ENCODE assay signal across 9 mouse cellular contexts in genomic region chr14:84438066-84438770, GRCm38 (mm10). TPM values are rescaled to one million over a fixed set of nuclear protein-coding genes. Genes with fewer than 3 reads are reported as not detected.
DNase-seq lines count a peak whose midpoint lies in the region; ATAC-seq and TF ChIP-seq lines count a peak whose summit lies in the region.
"Had no signal": no experiment of that assay in that cellular context is flagged by ENCODE, and none has a peak within 500 bp of the region (broad histone marks: within the 10 kb centered on the region; RNA-seq: fewer than 3 reads in every experiment).

No protein-coding gene starts in this region.

- ATAC-seq in midbrain, embryonic 15.5 days (replicated peaks): peak; percentile 75
- no peak for ATAC-seq in heart, embryonic 11.5 days (replicated peaks; ENCODE audit: insufficient number of reproducible peaks, low FRiP score, low TSS enrichment)

- 24% methylated on average over 11 of the region's 11 CpGs for WGBS in midbrain, embryonic 15.5 days
- WGBS in heart, embryonic 11.5 days (ENCODE audit: insufficient replicate concordance): 28% methylated on average over 11 of the region's 11 CpGs

- peak in 1 of 2 experiments; percentile 65 for DNase-seq in layer of hippocampus, adult 2 months (ENCODE audit: low spot score in 2 of 2)
- no peak for DNase-seq in layer of hippocampus, adult 9-11 months
- DNase-seq in ES-CJ7 (ENCODE audit: low read depth, low spot score) (peak; percentile 54), R1 (ENCODE audit: low read depth, low spot score) (peak; percentile 39)
- peak; percentile 50 for DNase-seq in forelimb bud, embryonic 11.5 days (ENCODE audit: low read depth, low spot score)
- DNase-seq in thymus, postnatal 4 days: no peak

- no peaks in the 10 kb centered on the region for H3K9me3 ChIP-seq in midbrain, embryonic 15.5 days
- H3K9me3 ChIP-seq in heart, embryonic 11.5 days (replicated peaks; ENCODE audit: control insufficient read depth, low read length): no peaks in the 10 kb centered on the region
- H3K9me3 ChIP-seq: megakaryocyte, embryonic 14.5 days had no signal

- H3K4me3 ChIP-seq in layer of hippocampus, adult 2 months: no peak overlapping the region
- no peak overlapping the region for H3K4me3 ChIP-seq in midbrain, embryonic 15.5 days
- no peak overlapping the region for H3K4me3 ChIP-seq in heart, embryonic 11.5 days (ENCODE audit: low read depth, low read length)
- H3K4me3 ChIP-seq: megakaryocyte, embryonic 14.5 days had no signal

- H3K4me1 ChIP-seq in midbrain, embryonic 15.5 days: no peaks in the 10 kb centered on the region
- H3K4me1 ChIP-seq in heart, embryonic 11.5 days (ENCODE audit: control insufficient read depth, insufficient read depth, low read length): no peaks in the 10 kb centered on the region

- no peak overlapping the region for H3K4me2 ChIP-seq in midbrain, embryonic 15.5 days
- H3K4me2 ChIP-seq in heart, embryonic 11.5 days: no peak overlapping the region

- no peaks in the 10 kb centered on the region for H3K27me3 ChIP-seq in midbrain, embryonic 15.5 days (replicated peaks)
- no peaks in the 10 kb centered on the region for H3K27me3 ChIP-seq in heart, embryonic 11.5 days (ENCODE audit: control insufficient read depth, insufficient read depth, low read length)

- TF ChIP-seq CTCF in layer of hippocampus, adult 2 months (conservative IDR thresholded peaks at IDR 0.05): peak; percentile 81

- H3K36me3 ChIP-seq in midbrain, embryonic 15.5 days (replicated peaks): no peaks in the 10 kb centered on the region
- no peaks in the 10 kb centered on the region for H3K36me3 ChIP-seq in heart, embryonic 11.5 days (ENCODE audit: control insufficient read depth, insufficient read depth, low read length)

- no peak overlapping the region for H3K27ac ChIP-seq in layer of hippocampus, adult 2 months
- no peak overlapping the region for H3K27ac ChIP-seq in midbrain, embryonic 15.5 days
- no peak overlapping the region for H3K27ac ChIP-seq in heart, embryonic 11.5 days (ENCODE audit: low read depth, low read length)

- no peak overlapping the region for H3K9ac ChIP-seq in midbrain, embryonic 15.5 days
- no peak overlapping the region for H3K9ac ChIP-seq in heart, embryonic 11.5 days (ENCODE audit: low read depth, low read length)

RNA-seq across cellular contexts. Expression of gene Pcdh17, which starts 5.1 kb away (rescaled TPM):
- 10 to 100 TPM; 41.1 to 44.8 TPM for total RNA-seq in layer of hippocampus, adult 2 months (2021)
- polyA plus RNA-seq in midbrain, embryonic 15.5 days (2015; fragmentation: Nextera tagmentation; extraction: Ambion mirVana): 34.7 and 37.7 TPM in 2 replicates
- polyA plus RNA-seq in heart, embryonic 11.5 days (2014; fragmentation: Nextera tagmentation; extraction: Ambion mirVana): 1.8 and 1.9 TPM in 2 replicates

Comparison
In these comparisons a context has a peak if more than half of its experiments do, and no peak if none do; other contexts are left out.
1. DNase-seq: peak in ES-CJ7 (single experiment), R1 (single experiment) and forelimb bud, embryonic 11.5 days (single experiment); none in layer of hippocampus, adult 9-11 months (single experiment) and thymus, postnatal 4 days (single experiment).
2. RNA of gene Pcdh17, which starts 5.1 kb away (polyA plus RNA-seq): 34.7 to 37.7 TPM in midbrain, embryonic 15.5 days; 1.8 to 1.9 TPM in heart, embryonic 11.5 days; every median in the first group is over 10 times any median in the second.